Mouse (Mus musculus): Measurements from ENCODE around the gene Ldlrad2. TPM values are rescaled to one million over a fixed set of nuclear protein-coding genes. Genes with fewer than 3 reads are reported as not detected.
A peak's percentile ranks its signal among the peaks of the same experiment; 100 is the strongest.
"Not testable (repeated sequence)": the region's sequence is repeated elsewhere in the genome, so short reads cannot be mapped to it uniquely, and the experiment has no call there.

Gene Ldlrad2
- polyA plus RNA-seq, 1 experiment from 2014 or later = not detected

- Histone ChIP-seq H3K4me3 (no peak overlapping the region), H3K27ac (replicated peaks) (no peak overlapping the region), H3K27me3 (ENCODE audit: low read depth, poor library complexity, severe bottlenecking) (no peaks in the 10 kb centered on the region; the same call in 1 of the 2 replicates), H3K36me3 (no peaks in the 10 kb centered on the region), H3K9me3 (replicated peaks) (no peaks in the 10 kb centered on the region), H3K4me1 (peaks cover 4% of the 10 kb centered on the region; the same call in 1 of the 2 replicates)
- 88% methylated on average over 3 of the region's 3 CpGs for WGBS
- DNase-seq (ENCODE audit: low spot score) = no peak
These were observed 15.2 kb upstream of the Ldlrad2 start for GRCm38 (mm10) chr4:137589586-137589985.

- WGBS = 61% methylated on average over 3 of the region's 3 CpGs
- H3K36me3 ChIP-seq; H3K9me3 ChIP-seq (replicated peaks); H3K27ac ChIP-seq (replicated peaks); H3K4me3 ChIP-seq; H3K4me1 ChIP-seq; DNase-seq (ENCODE audit: low spot score); H3K27me3 ChIP-seq (ENCODE audit: low read depth, poor library complexity, severe bottlenecking): not testable (repeated sequence)
These were observed 14.7 kb upstream of the Ldlrad2 start for GRCm38 (mm10) chr4:137589095-137589494.

GRCm38 (mm10) chr4:137581815-137582214 is 7.4 kb upstream of the Ldlrad2 start:
- H3K36me3 ChIP-seq = no peaks in the 10 kb centered on the region
- H3K27ac ChIP-seq (replicated peaks) = no peak overlapping the region; the same call in 1 of the 2 replicates
- no peak overlapping the region for H3K4me3 ChIP-seq
- WGBS = 34% methylated on average over 3 of the region's 3 CpGs
- H3K9me3 ChIP-seq (replicated peaks) = no peaks in the 10 kb centered on the region
- peaks cover 39% of the 10 kb centered on the region for H3K27me3 ChIP-seq (ENCODE audit: low read depth, poor library complexity, severe bottlenecking)
- peak; percentile 17 for DNase-seq (ENCODE audit: low spot score)
- H3K4me1 ChIP-seq = peaks cover 18% of the 10 kb centered on the region

- DNase-seq (ENCODE audit: low spot score) = no peak
- Histone ChIP-seq H3K27ac (replicated peaks) (no peak overlapping the region), H3K4me3 (no peak overlapping the region), H3K27me3 (ENCODE audit: low read depth, poor library complexity, severe bottlenecking) (peaks cover 39% of the 10 kb centered on the region), H3K4me1 (peaks cover 18% of the 10 kb centered on the region), H3K9me3 (replicated peaks) (no peaks in the 10 kb centered on the region), H3K36me3 (no peaks in the 10 kb centered on the region)
- WGBS = 54% methylated on average over 2 of the region's 2 CpGs
These were observed 5.9 kb upstream of the Ldlrad2 start for GRCm38 (mm10) chr4:137580299-137580698.

GRCm38 (mm10) chr4:137579789-137580188 is 5.4 kb upstream of the Ldlrad2 start:
- no peak for DNase-seq (ENCODE audit: low spot score)
- Histone ChIP-seq H3K36me3 (no peaks in the 10 kb centered on the region), H3K27ac (replicated peaks) (no peak overlapping the region), H3K4me3 (no peak overlapping the region), H3K9me3 (replicated peaks) (no peaks in the 10 kb centered on the region), H3K4me1 (peaks cover 18% of the 10 kb centered on the region), H3K27me3 (ENCODE audit: low read depth, poor library complexity, severe bottlenecking) (peaks cover 39% of the 10 kb centered on the region)
- WGBS = 59% methylated on average over 4 of the region's 4 CpGs

- peak overlapping the region; percentile 54 for H3K4me3 ChIP-seq
- no peaks in the 10 kb centered on the region for H3K9me3 ChIP-seq (replicated peaks)
- no peaks in the 10 kb centered on the region for H3K36me3 ChIP-seq
- H3K27me3 ChIP-seq (ENCODE audit: low read depth, poor library complexity, severe bottlenecking) = peaks cover 39% of the 10 kb centered on the region
- peak; percentile 82 for DNase-seq (ENCODE audit: low spot score)
- H3K27ac ChIP-seq (replicated peaks) = no peak overlapping the region
- H3K4me1 ChIP-seq = peaks cover 18% of the 10 kb centered on the region
- 4% methylated on average over 39 of the region's 39 CpGs for WGBS
These were observed 3.9 kb upstream of the Ldlrad2 start for GRCm38 (mm10) chr4:137578181-137578845.

GRCm38 (mm10) chr4:137577486-137577885 is 3.1 kb upstream of the Ldlrad2 start:
- peaks cover 18% of the 10 kb centered on the region for H3K4me1 ChIP-seq
- no peaks in the 10 kb centered on the region for H3K9me3 ChIP-seq (replicated peaks)
- no peaks in the 10 kb centered on the region for H3K36me3 ChIP-seq
- 98% methylated on average over 12 of the region's 12 CpGs for WGBS
- H3K27ac ChIP-seq (replicated peaks) = no peak overlapping the region
- H3K4me3 ChIP-seq = no peak overlapping the region
- DNase-seq (ENCODE audit: low spot score) = no peak
- H3K27me3 ChIP-seq (ENCODE audit: low read depth, poor library complexity, severe bottlenecking) = peaks cover 39% of the 10 kb centered on the region

- H3K27me3 ChIP-seq (ENCODE audit: low read depth, poor library complexity, severe bottlenecking) = no peaks in the 10 kb centered on the region
- DNase-seq (ENCODE audit: low spot score) = no peak
- H3K9me3 ChIP-seq (replicated peaks) = no peaks in the 10 kb centered on the region
- no peaks in the 10 kb centered on the region for H3K4me1 ChIP-seq
- no peak overlapping the region for H3K27ac ChIP-seq (replicated peaks)
- 85% methylated on average over 9 of the region's 9 CpGs for WGBS
- no peak overlapping the region for H3K4me3 ChIP-seq
- H3K36me3 ChIP-seq = peaks cover 38% of the 10 kb centered on the region
These were observed 4.5 kb downstream of the Ldlrad2 start for GRCm38 (mm10) chr4:137569873-137570272.

- no peak overlapping the region for H3K27ac ChIP-seq (replicated peaks)
- H3K36me3 ChIP-seq = peaks cover 83% of the 10 kb centered on the region
- H3K4me3 ChIP-seq = no peak overlapping the region
- WGBS = 90% methylated on average over 16 of the region's 16 CpGs
- no peaks in the 10 kb centered on the region for H3K4me1 ChIP-seq
- no peaks in the 10 kb centered on the region for H3K27me3 ChIP-seq (ENCODE audit: low read depth, poor library complexity, severe bottlenecking)
- H3K9me3 ChIP-seq (replicated peaks) = no peaks in the 10 kb centered on the region
- no peak for DNase-seq (ENCODE audit: low spot score)
These were observed 17.6 kb downstream of the Ldlrad2 start for GRCm38 (mm10) chr4:137556673-137557210.

- Histone ChIP-seq H3K4me1 (no peaks in the 10 kb centered on the region), H3K36me3 (peaks cover 86% of the 10 kb centered on the region), H3K4me3 (no peak overlapping the region), H3K27ac (replicated peaks) (no peak overlapping the region), H3K9me3 (replicated peaks) (no peaks in the 10 kb centered on the region), H3K27me3 (ENCODE audit: low read depth, poor library complexity, severe bottlenecking) (no peaks in the 10 kb centered on the region)
- WGBS = 95% methylated on average over 17 of the region's 17 CpGs
- DNase-seq (ENCODE audit: low spot score) = no peak
These were observed 20.9 kb downstream of the Ldlrad2 start for GRCm38 (mm10) chr4:137553466-137553865.

GRCm38 (mm10) chr4:137546003-137546525 is 28.3 kb downstream of the Ldlrad2 start:
- H3K27ac ChIP-seq (replicated peaks) = no peak overlapping the region
- no peaks in the 10 kb centered on the region for H3K4me1 ChIP-seq
- no peaks in the 10 kb centered on the region for H3K9me3 ChIP-seq (replicated peaks)
- peak; percentile 39 for DNase-seq (ENCODE audit: low spot score)
- H3K4me3 ChIP-seq = no peak overlapping the region
- H3K36me3 ChIP-seq = peaks cover 94% of the 10 kb centered on the region
- WGBS = 65% methylated on average over 5 of the region's 5 CpGs
- H3K27me3 ChIP-seq (ENCODE audit: low read depth, poor library complexity, severe bottlenecking) = no peaks in the 10 kb centered on the region

- 90% methylated on average over 9 of the region's 9 CpGs for WGBS
- Histone ChIP-seq H3K27me3 (ENCODE audit: low read depth, poor library complexity, severe bottlenecking) (no peaks in the 10 kb centered on the region), H3K9me3 (replicated peaks) (no peaks in the 10 kb centered on the region), H3K36me3 (peaks cover 93% of the 10 kb centered on the region), H3K27ac (replicated peaks) (no peak overlapping the region), H3K4me1 (no peaks in the 10 kb centered on the region), H3K4me3 (no peak overlapping the region)
- DNase-seq (ENCODE audit: low spot score) = no peak
These were observed 28.8 kb downstream of the Ldlrad2 start for GRCm38 (mm10) chr4:137545568-137545967.

GRCm38 (mm10) chr4:137542968-137543367 is 31.4 kb downstream of the Ldlrad2 start:
- Histone ChIP-seq H3K4me1 (no peaks in the 10 kb centered on the region), H3K27ac (replicated peaks) (no peak overlapping the region), H3K4me3 (no peak overlapping the region), H3K36me3 (peaks cover 98% of the 10 kb centered on the region), H3K9me3 (replicated peaks) (no peaks in the 10 kb centered on the region), H3K27me3 (ENCODE audit: low read depth, poor library complexity, severe bottlenecking) (no peaks in the 10 kb centered on the region)
- WGBS = 94% methylated on average over 10 of the region's 10 CpGs
- DNase-seq (ENCODE audit: low spot score) = no peak

All from midbrain, embryonic 10.5 days (tissue).